Mouse (Mus musculus) kidney, postnatal 0 days (tissue): ENCODE measurements around the gene Pifo. TPM values are rescaled to one million over a fixed set of nuclear protein-coding genes. Genes with fewer than 3 reads are reported as not detected.
A peak's percentile ranks its signal among the peaks of the same experiment; 100 is the strongest.

ENCODE experiments used
- ATAC-seq: fragments of 200-750 bp; cut with Nextera tagmentation; replicated peaks from 2 replicates; pipeline ENCODE4 v1.8.0; 2017; ENCODE audit warnings: low read depth, moderate number of reproducible peaks, moderate TSS enrichment, moderate library complexity; ENCODE audit not compliant: low FRiP score
- DNase-seq: peaks from one replicate; pipeline ENCODE4 v3.0.0-alpha.2; 2016; ENCODE audit warnings: low spot score
- H3K27ac ChIP-seq: fragments of 300-500 bp; sonication (generic); 2 replicates; pipeline ENCODE4 v1.5.1; 2014; ENCODE audit warnings: mild to moderate bottlenecking
- H3K27me3 ChIP-seq: fragments of 300-500 bp; sonication (generic); 2 replicates; pipeline ENCODE4 v1.6.1; 2014; ENCODE audit warnings: low read length, mixed read lengths; ENCODE audit not compliant: insufficient read depth
- H3K36me3 ChIP-seq: fragments of 300-500 bp; sonication (generic); 2 replicates; pipeline ENCODE4 v1.6.1; 2014; ENCODE audit warnings: low read length, mixed read lengths; ENCODE audit not compliant: insufficient read depth
- H3K4me1 ChIP-seq: fragments of 300-500 bp; sonication (generic); replicated peaks from 2 replicates; pipeline ENCODE4 v1.6.1; 2014; ENCODE audit warnings: antibody characterized with exemption, low read length, mixed read lengths; ENCODE audit not compliant: insufficient read depth
- H3K4me2 ChIP-seq: fragments of 300-500 bp; sonication (generic); 2 replicates; pipeline ENCODE4 v1.6.1; 2014; ENCODE audit warnings: mild to moderate bottlenecking, low read length, moderate library complexity, mixed read lengths
- H3K4me3 ChIP-seq: fragments of 300-500 bp; sonication (generic); replicated peaks from 2 replicates; pipeline ENCODE4 v1.5.1; 2014; ENCODE audit warnings: low read depth, low read length
- H3K9ac ChIP-seq: fragments of 300-500 bp; sonication (generic); 2 replicates; pipeline ENCODE4 v1.6.1; 2014; ENCODE audit warnings: low read depth, low read length
- H3K9me3 ChIP-seq: fragments of 300-500 bp; sonication (generic); replicated peaks from 2 replicates; pipeline ENCODE4 v1.6.1; 2016; ENCODE audit warnings: low read length, inconsistent platforms, mixed read lengths
- CTCF ChIP-seq: IDR thresholded peaks from 2 replicates; pipeline ENCODE4 v1.5.1; 2016; ENCODE audit warnings: antibody characterized with exemption, low read depth, mild to moderate bottlenecking, moderate library complexity
- WGBS: fragments of 180-500 bp; shearing (Covaris S2); extraction: QIAGEN DNeasy Blood & Tissue Kit; methylation state at CpG from one replicate; pipeline ENCODE4 v1.1.7; 2014; 5-methylcytosine and 5-hydroxymethylcytosine counted together
- polyA plus RNA-seq: library from polyadenylated mRNA; unstranded; fragments of >200 nt; fragmentation: Nextera tagmentation; extraction: Ambion mirVana; gene quantifications from 2 replicates; pipeline ENCODE4 v1.2.1, GENCODE M21; 2015

Gene Pifo
- polyA plus RNA-seq, 1 experiment from 2014 or later: 0.13 TPM

DNA sequence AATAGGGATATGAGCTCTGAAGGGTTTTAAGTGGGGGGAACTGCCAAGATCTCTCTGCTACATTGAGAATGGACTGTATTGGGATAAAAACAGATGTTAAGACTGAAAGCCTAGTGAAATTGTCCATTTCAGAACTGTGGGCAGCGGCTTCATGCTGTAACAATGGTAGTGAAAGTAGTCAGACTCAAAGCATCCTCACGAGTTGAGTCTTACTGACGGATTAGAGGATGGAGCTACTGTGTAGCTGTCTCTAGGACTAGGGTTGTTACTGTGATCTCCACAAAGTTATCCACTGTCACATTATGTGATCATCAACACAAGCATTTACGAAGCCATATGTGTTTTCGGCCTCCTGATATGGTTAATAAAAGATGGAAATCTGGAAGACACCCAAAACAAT, 56.2 kb downstream of the Pifo start:
- peak overlapping the region; percentile 97; the same call in 1 of the 2 replicates for H3K27ac ChIP-seq
- no peaks in the 10 kb centered on the region for H3K27me3 ChIP-seq
- TF ChIP-seq CTCF: no peak
- H3K4me2 ChIP-seq: peak overlapping the region; percentile 58
- peaks cover 20% of the 10 kb centered on the region for H3K36me3 ChIP-seq
- peak overlapping the region; percentile 80 for H3K4me3 ChIP-seq
- peaks cover 18% of the 10 kb centered on the region for H3K4me1 ChIP-seq
- 36% methylated on average over 5 of the region's 5 CpGs for WGBS
- ATAC-seq (no peak), DNase-seq (peak; percentile 12)
- H3K9ac ChIP-seq: peak overlapping the region; percentile 95
- no peaks in the 10 kb centered on the region for H3K9me3 ChIP-seq

DNA sequence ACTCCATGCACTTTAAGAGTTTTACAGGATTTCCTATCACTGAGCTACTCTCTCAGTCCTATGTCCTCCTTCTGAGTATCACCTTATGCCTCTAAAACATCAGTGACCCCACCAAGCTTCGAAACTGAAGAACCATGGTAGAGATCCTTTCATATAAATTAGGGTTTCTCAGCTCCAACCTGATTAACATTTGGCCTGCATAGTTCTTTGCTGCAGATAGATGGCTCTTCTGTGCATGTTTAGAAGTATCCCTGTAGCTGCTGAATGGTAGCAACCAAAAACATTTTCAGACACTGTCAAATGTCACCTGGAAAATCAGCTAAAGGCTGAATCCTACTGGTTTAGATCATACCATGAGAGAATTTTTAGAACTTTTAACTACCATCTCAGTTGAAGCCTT, 57.2 kb downstream of the Pifo start:
- Histone ChIP-seq H3K27me3 (no peaks in the 10 kb centered on the region), H3K4me3 (no peak overlapping the region), H3K4me2 (peak overlapping the region; percentile 58; the same call in 1 of the 2 replicates), H3K9me3 (no peaks in the 10 kb centered on the region), H3K36me3 (peaks cover 19% of the 10 kb centered on the region), H3K4me1 (peaks cover 18% of the 10 kb centered on the region), H3K27ac (no peak overlapping the region), H3K9ac (peak overlapping the region; percentile 95; the same call in 1 of the 2 replicates)
- TF ChIP-seq CTCF: peak; percentile 48
- peak; percentile 29 for DNase-seq
- 83% methylated on average over 1 of the region's 1 CpGs for WGBS
- ATAC-seq: no peak

DNA sequence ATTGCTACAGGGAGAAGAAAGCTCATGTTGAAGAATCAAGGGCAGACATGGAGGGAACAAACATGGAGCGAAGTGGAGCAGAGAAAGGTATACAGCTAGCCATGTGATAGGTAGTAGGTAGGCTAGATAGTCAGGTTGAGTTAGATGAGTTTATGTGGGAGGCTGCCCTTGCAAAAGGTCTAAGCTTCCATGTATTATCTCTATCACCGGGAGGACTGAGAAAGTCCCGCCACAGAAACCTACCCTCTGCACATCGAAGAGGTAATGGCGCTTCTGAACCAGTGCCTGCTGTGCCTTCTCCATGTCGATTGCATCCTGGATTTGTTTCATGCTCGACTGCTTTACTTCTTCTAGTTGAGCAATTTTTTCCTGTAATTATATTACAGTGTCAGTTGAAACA, 63.1 kb downstream of the Pifo start:
- TF ChIP-seq CTCF: no peak
- Histone ChIP-seq H3K36me3 (peaks cover 54% of the 10 kb centered on the region), H3K9ac (no peak overlapping the region), H3K27ac (no peak overlapping the region), H3K9me3 (no peaks in the 10 kb centered on the region), H3K4me2 (no peak overlapping the region), H3K4me3 (no peak overlapping the region), H3K27me3 (no peaks in the 10 kb centered on the region), H3K4me1 (no peaks in the 10 kb centered on the region)
- DNase-seq: no peak
- 89% methylated on average over 7 of the region's 7 CpGs for WGBS
- no peak for ATAC-seq

Other genes with a start within 250 kb of the Pifo start
- gene Rap1a, start 213.3 kb downstream of the Pifo start, polyA plus RNA-seq: 111 and 123 TPM in 2 replicates
- gene Adora3, start 143.8 kb downstream of the Pifo start, polyA plus RNA-seq: 0.10 and 0.12 TPM in 2 replicates
- 0.18 TPM in 1 of 2 replicates, not detected in the other for gene Tmigd3, start 143.7 kb downstream of the Pifo start, polyA plus RNA-seq
- 0.24 and 0.31 TPM in 2 replicates for gene I830077J02Rik, start 82.0 kb downstream of the Pifo start, polyA plus RNA-seq
- gene Wdr77, start 55.3 kb downstream of the Pifo start, polyA plus RNA-seq: 98.2 and 102 TPM in 2 replicates
- gene Atp5f1, start 54.5 kb downstream of the Pifo start, polyA plus RNA-seq: 756 and 779 TPM in 2 replicates
- gene Ovgp1, start 40.9 kb downstream of the Pifo start, polyA plus RNA-seq: 0.86 and 0.91 TPM in 2 replicates
- 0.12 TPM in 1 of 2 replicates, not detected in the other for gene Chil5, start 18.2 kb upstream of the Pifo start, polyA plus RNA-seq
- 0.20 and 0.49 TPM in 2 replicates for gene Chia1, start 98.6 kb upstream of the Pifo start, polyA plus RNA-seq
- 0.67 and 1.3 TPM in 2 replicates for gene Chil3, start 152.9 kb upstream of the Pifo start, polyA plus RNA-seq
- 2.5 and 3.0 TPM in 2 replicates for gene Chil4, start 204.9 kb upstream of the Pifo start, polyA plus RNA-seq